ENCODE assay signal across 11 mouse cellular contexts in the genomic region with DNA sequence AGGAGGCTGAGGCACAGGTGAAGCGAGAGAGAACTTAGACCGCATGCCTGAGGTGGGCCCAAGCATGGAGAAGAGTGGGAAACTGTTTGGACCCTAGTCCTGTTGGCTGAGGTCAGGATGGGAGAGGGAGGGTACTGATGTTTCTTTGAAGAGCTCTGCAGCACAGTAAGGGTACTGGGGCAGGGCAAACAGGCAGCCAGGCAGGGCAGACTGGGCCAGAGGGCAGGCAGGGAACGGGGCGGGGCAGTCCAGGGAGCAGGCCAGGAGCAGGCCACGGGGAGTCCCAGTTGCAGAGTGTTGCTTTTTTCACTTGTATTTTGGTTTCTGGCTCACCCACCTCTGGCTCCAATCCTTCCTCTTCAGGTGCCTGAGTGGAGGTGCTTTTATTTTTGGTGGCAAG.
DNase-seq lines count a peak whose midpoint lies in the region; ATAC-seq lines count a peak whose summit lies in the region.
"Had no signal": no experiment of that assay in that cellular context is flagged by ENCODE, and none has a peak within 500 bp of the region (broad histone marks: within the 10 kb centered on the region; RNA-seq: fewer than 3 reads in every experiment).

No protein-coding gene starts in this region.

- no peak overlapping the region for H3K9ac ChIP-seq in kidney, embryonic 14.5 days (ENCODE audit: low read depth, low read length)
- H3K9ac ChIP-seq in lung, embryonic 16.5 days (ENCODE audit: low read length): no peak overlapping the region
- H3K9ac ChIP-seq: hindbrain, embryonic 13.5 days; neural tube, embryonic 12.5 days had no signal

- no peak overlapping the region for H3K4me3 ChIP-seq in kidney, embryonic 14.5 days (ENCODE audit: low read length)
- no peak overlapping the region for H3K4me3 ChIP-seq in lung, embryonic 16.5 days (ENCODE audit: low read length)
- H3K4me3 ChIP-seq: hindbrain, embryonic 13.5 days; neural tube, embryonic 12.5 days had no signal

- WGBS in kidney, embryonic 14.5 days: 66% methylated on average over 5 of the region's 5 CpGs
- WGBS in lung, embryonic 16.5 days: 83% methylated on average over 5 of the region's 5 CpGs

- no peak for ATAC-seq in kidney, embryonic 14.5 days (ENCODE audit: low FRiP score, low TSS enrichment)
- ATAC-seq in lung, embryonic 16.5 days (ENCODE audit: low read depth): peak; percentile 45; the same call in 1 of the 2 replicates

- no peaks in the 10 kb centered on the region for H3K36me3 ChIP-seq in kidney, embryonic 14.5 days (ENCODE audit: control insufficient read depth, insufficient read depth, low read length)
- no peaks in the 10 kb centered on the region for H3K36me3 ChIP-seq in lung, embryonic 16.5 days (ENCODE audit: control insufficient read depth, insufficient read depth, low read length)
- H3K36me3 ChIP-seq: neural tube, embryonic 12.5 days had no signal

- H3K9me3 ChIP-seq in kidney, embryonic 14.5 days (ENCODE audit: control insufficient read depth, low read length): no peaks in the 10 kb centered on the region
- no peaks in the 10 kb centered on the region for H3K9me3 ChIP-seq in lung, embryonic 16.5 days (ENCODE audit: control insufficient read depth, low read length)
- H3K9me3 ChIP-seq: hindbrain, embryonic 13.5 days; neural tube, embryonic 12.5 days had no signal

- DNase-seq in kidney, adult 18-20 months: peak; percentile 65
- DNase-seq in adipocyte (ENCODE audit: low spot score): peak; percentile 76
- DNase-seq in kidney, adult 8-10 months: peak; percentile 63 to 65
- DNase-seq in spleen, postnatal 36 days (ENCODE audit: low spot score in 2 of 2): no peak
- DNase-seq in natural killer cell, adult 2 months (ENCODE audit: low spot score in 2 of 2): no peak
- DNase-seq: cerebellum, postnatal 36 days had no signal

- no peaks in the 10 kb centered on the region for H3K27me3 ChIP-seq in kidney, embryonic 14.5 days (ENCODE audit: control insufficient read depth, insufficient read depth, low read length)
- H3K27me3 ChIP-seq in lung, embryonic 16.5 days (ENCODE audit: control insufficient read depth, insufficient read depth, low read depth, low read length): no peaks in the 10 kb centered on the region
- H3K27me3 ChIP-seq: CH12.LX; hindbrain, embryonic 13.5 days; neural tube, embryonic 12.5 days had no signal

- peaks cover 8% of the 10 kb centered on the region; the same call in 1 of the 2 replicates for H3K4me1 ChIP-seq in kidney, embryonic 14.5 days (ENCODE audit: control insufficient read depth, insufficient read depth, low read length)
- no peaks in the 10 kb centered on the region for H3K4me1 ChIP-seq in lung, embryonic 16.5 days (replicated peaks; ENCODE audit: control insufficient read depth, insufficient read depth, low read length)

- no peak overlapping the region for H3K4me2 ChIP-seq in kidney, embryonic 14.5 days (replicated peaks; ENCODE audit: low read depth, low read length)
- no peak overlapping the region for H3K4me2 ChIP-seq in lung, embryonic 16.5 days (ENCODE audit: low read depth, low read length)
- H3K4me2 ChIP-seq: hindbrain, embryonic 13.5 days; neural tube, embryonic 12.5 days had no signal

- H3K27ac ChIP-seq in kidney, embryonic 14.5 days (ENCODE audit: low read depth, low read length): no peak overlapping the region
- no peak overlapping the region for H3K27ac ChIP-seq in lung, embryonic 16.5 days (ENCODE audit: low read length)
- H3K27ac ChIP-seq: hindbrain, embryonic 13.5 days; neural tube, embryonic 12.5 days had no signal

Comparison
In these comparisons a context has a peak if more than half of its experiments do, and no peak if none do; other contexts are left out.
1. DNase-seq: peak in kidney, adult 18-20 months (single experiment), adipocyte (single experiment) and kidney, adult 8-10 months (2 of 2); none in spleen, postnatal 36 days (0 of 2) and natural killer cell, adult 2 months (0 of 2).